Mouse (Mus musculus): ENCODE results near the gene Mst1r. TPM values are rescaled to one million over a fixed set of nuclear protein-coding genes. Genes with fewer than 3 reads are reported as not detected.
A peak's percentile ranks its signal among the peaks of the same experiment; 100 is the strongest.

The Mst1r gene
- 0.33 and 1.1 TPM in 2 replicates for polyA plus RNA-seq (2014; fragmentation: Nextera tagmentation; extraction: Ambion mirVana)

GRCm38 (mm10) chr9:107906252-107906966, at the start of gene Mst1r:
Mst1r (plus strand) TSS chr9:107906873.
- 15% methylated on average over 19 of the region's 19 CpGs for WGBS
- no peak within 1 kb of the TSS for H3K27ac ChIP-seq (ENCODE audit: low read depth, low read length)
- H3K4me2 ChIP-seq (ENCODE audit: low read depth): peak within 1 kb of the TSS; percentile 53
- ATAC-seq (ENCODE audit: insufficient read depth, low FRiP score, low TSS enrichment) (peak; percentile 37; the same call in 1 of the 2 replicates), DNase-seq (ENCODE audit: low spot score) (peak; percentile 66)
- H3K27me3 ChIP-seq (ENCODE audit: control insufficient read depth, insufficient read depth, low read length): 0 out of 2 replicates have a peak, but pooled peaks cover 3% of the 10 kb centered on the region
- no peaks in the 10 kb centered on the region; the same call in 1 of the 2 replicates for H3K36me3 ChIP-seq (ENCODE audit: control insufficient read depth, insufficient read depth, low read length)
- H3K9ac ChIP-seq (ENCODE audit: low read length): peak within 1 kb of the TSS; percentile 47
- H3K4me1 ChIP-seq (ENCODE audit: control insufficient read depth, insufficient read depth, low read length): peaks cover 7% of the 10 kb centered on the region
- H3K9me3 ChIP-seq (ENCODE audit: control insufficient read depth, low read length): no peaks in the 10 kb centered on the region
- H3K4me3 ChIP-seq (ENCODE audit: low read depth, low read length): peak within 1 kb of the TSS; percentile 21; the same call in 1 of the 2 replicates

GRCm38 (mm10) chr9:107858343-107858742, 48.3 kb upstream of the Mst1r start:
- Histone ChIP-seq H3K27ac (ENCODE audit: low read depth, low read length) (no peak overlapping the region), H3K9ac (ENCODE audit: low read length) (no peak overlapping the region), H3K4me2 (ENCODE audit: low read depth) (no peak overlapping the region), H3K27me3 (ENCODE audit: control insufficient read depth, insufficient read depth, low read length) (no peaks in the 10 kb centered on the region), H3K4me3 (ENCODE audit: low read depth, low read length) (no peak overlapping the region), H3K9me3 (ENCODE audit: control insufficient read depth, low read length) (no peaks in the 10 kb centered on the region), H3K36me3 (ENCODE audit: control insufficient read depth, insufficient read depth, low read length) (peaks cover 2% of the 10 kb centered on the region), H3K4me1 (ENCODE audit: control insufficient read depth, insufficient read depth, low read length) (no peaks in the 10 kb centered on the region)
- ATAC-seq (ENCODE audit: insufficient read depth, low FRiP score, low TSS enrichment) (no peak), DNase-seq (ENCODE audit: low spot score) (no peak)
- WGBS: 96% methylated on average over 3 of the region's 3 CpGs

DNA sequence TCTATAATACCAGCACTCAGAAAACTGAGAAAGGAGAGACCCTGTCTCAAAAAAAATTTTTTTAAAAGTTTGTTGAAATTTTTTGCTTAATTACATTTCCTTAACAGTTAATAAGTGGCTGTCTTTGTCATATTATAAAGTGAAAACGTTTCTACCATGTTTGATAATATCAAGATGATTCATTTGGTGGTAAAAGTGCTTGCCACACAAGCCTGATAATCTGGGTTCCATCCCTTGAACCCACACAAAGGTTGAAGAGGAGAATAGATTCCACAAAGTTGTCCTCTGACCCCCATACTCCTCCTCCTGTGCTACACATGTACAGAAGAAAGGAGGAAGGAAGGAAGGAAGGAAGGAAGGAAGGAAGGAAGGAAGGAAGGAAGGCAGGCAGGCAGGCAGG, 42.2 kb upstream of the Mst1r start:
- H3K4me3 ChIP-seq (ENCODE audit: low read depth, low read length): no peak overlapping the region
- no peaks in the 10 kb centered on the region for H3K4me1 ChIP-seq (ENCODE audit: control insufficient read depth, insufficient read depth, low read length)
- no peaks in the 10 kb centered on the region; the same call in 1 of the 2 replicates for H3K36me3 ChIP-seq (ENCODE audit: control insufficient read depth, insufficient read depth, low read length)
- no peak overlapping the region for H3K9ac ChIP-seq (ENCODE audit: low read length)
- no peak overlapping the region for H3K27ac ChIP-seq (ENCODE audit: low read depth, low read length)
- H3K9me3 ChIP-seq (ENCODE audit: control insufficient read depth, low read length): no peaks in the 10 kb centered on the region
- WGBS: 82% methylated on average over 1 of the region's 1 CpGs
- DNase-seq (ENCODE audit: low spot score) (no peak), ATAC-seq (ENCODE audit: insufficient read depth, low FRiP score, low TSS enrichment) (no peak)
- H3K4me2 ChIP-seq (ENCODE audit: low read depth): no peak overlapping the region
- no peaks in the 10 kb centered on the region for H3K27me3 ChIP-seq (ENCODE audit: control insufficient read depth, insufficient read depth, low read length)

DNA sequence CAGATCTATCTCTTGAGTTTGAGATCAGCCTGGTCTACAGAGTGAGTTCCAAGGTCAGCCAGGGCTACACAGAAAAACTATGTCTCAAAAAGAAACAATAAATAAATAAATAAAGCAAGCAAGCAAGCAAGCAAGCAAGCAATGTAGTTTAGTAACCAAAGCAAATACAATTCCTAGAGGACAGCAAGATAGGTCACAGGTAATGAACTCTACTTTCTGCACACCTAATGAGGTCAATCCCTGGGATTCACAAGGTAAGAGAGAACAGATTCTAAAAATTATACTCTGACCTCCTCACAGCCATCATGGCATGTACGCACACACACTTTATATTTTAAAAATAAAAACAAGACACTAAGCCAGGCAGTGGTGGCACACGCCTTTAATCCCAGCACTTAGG, 40.6 kb upstream of the Mst1r start:
- H3K9ac ChIP-seq (ENCODE audit: low read length): no peak overlapping the region
- H3K4me2 ChIP-seq (ENCODE audit: low read depth): no peak overlapping the region
- ATAC-seq (ENCODE audit: insufficient read depth, low FRiP score, low TSS enrichment) (no peak), DNase-seq (ENCODE audit: low spot score) (no peak)
- H3K9me3 ChIP-seq (ENCODE audit: control insufficient read depth, low read length): no peaks in the 10 kb centered on the region
- no peak overlapping the region for H3K4me3 ChIP-seq (ENCODE audit: low read depth, low read length)
- WGBS: 95% methylated on average over 2 of the region's 2 CpGs
- no peaks in the 10 kb centered on the region for H3K4me1 ChIP-seq (ENCODE audit: control insufficient read depth, insufficient read depth, low read length)
- H3K27me3 ChIP-seq (ENCODE audit: control insufficient read depth, insufficient read depth, low read length): no peaks in the 10 kb centered on the region
- no peaks in the 10 kb centered on the region; the same call in 1 of the 2 replicates for H3K36me3 ChIP-seq (ENCODE audit: control insufficient read depth, insufficient read depth, low read length)
- no peak overlapping the region for H3K27ac ChIP-seq (ENCODE audit: low read depth, low read length)

DNA sequence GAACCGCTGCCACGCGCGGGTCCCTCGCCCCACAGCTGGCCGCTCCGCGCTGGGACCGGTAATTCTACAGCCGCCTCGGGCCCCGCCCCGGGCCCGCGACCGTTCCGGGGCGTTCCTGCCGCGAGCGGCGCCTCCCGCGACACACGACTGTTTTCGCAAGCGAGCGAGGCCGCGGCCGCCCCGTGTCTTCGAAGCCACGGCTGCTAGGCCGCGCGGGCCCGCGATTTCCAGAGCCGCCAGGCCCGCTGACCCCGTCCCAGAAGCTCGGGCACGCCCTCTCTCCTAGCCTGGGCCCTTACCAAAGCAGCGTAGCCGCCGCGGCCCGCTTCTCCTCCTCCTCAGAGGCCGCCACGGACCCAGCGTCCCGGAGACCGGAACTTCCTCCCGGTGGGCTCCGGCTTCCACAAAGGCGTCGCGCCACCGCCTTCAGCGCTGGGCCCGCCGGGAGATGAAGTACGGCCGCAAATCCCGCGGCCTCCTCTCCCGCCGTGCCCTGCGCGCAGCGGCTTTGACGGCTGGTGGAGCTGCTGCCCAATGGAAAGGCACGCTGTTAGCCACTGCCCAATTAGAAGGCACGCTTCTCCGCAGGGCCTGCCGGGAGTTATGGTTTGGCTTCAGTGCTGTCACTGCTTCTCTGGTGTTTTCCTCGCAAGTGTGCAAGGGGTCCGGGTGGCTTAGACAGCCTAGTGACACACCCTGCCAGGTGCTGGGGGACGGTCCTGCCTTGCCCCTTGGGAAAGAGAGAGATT, 34.1 kb upstream of the Mst1r start:
- H3K4me1 ChIP-seq (ENCODE audit: control insufficient read depth, insufficient read depth, low read length): peaks cover 6% of the 10 kb centered on the region
- WGBS: under 1% methylated on average over 73 of the region's 80 CpGs
- ATAC-seq (ENCODE audit: insufficient read depth, low FRiP score, low TSS enrichment): peak; percentile 99

DNA sequence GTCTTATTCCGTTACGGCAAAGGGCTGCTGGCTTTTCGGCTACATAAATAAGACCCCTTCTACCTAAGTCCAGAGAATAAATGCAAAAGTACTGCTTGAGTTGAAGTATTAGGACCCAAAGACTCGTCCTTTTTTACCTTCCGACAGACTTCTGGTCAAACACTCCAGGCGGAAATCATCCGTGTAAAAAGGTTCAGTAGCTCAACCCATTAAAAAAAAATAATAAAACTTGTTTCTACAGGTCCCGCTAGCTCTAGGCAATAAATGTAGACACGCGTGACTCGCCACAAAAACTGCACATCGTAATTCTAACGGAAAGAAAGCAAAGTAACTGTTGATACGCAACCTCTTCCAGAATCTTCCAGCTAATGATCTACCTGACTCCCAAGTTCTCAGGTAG, 33.5 kb upstream of the Mst1r start, which contains the start of gene Rbm6:
TSS of gene Rbm6 (minus strand) at position 101 of the 400 bp plus-strand sequence.
- Histone ChIP-seq H3K27me3 (ENCODE audit: control insufficient read depth, insufficient read depth, low read length) (no peaks in the 10 kb centered on the region), H3K4me3 (ENCODE audit: low read depth, low read length) (peak within 1 kb of the TSS; percentile 91), H3K9ac (ENCODE audit: low read length) (peak within 1 kb of the TSS; percentile 93), H3K4me1 (ENCODE audit: control insufficient read depth, insufficient read depth, low read length) (peaks cover 6% of the 10 kb centered on the region), H3K4me2 (ENCODE audit: low read depth) (peak within 1 kb of the TSS; percentile 86), H3K27ac (ENCODE audit: low read depth, low read length) (peak within 1 kb of the TSS; percentile 84), H3K36me3 (ENCODE audit: control insufficient read depth, insufficient read depth, low read length) (no peaks in the 10 kb centered on the region; the same call in 1 of the 2 replicates), H3K9me3 (ENCODE audit: control insufficient read depth, low read length) (no peaks in the 10 kb centered on the region)
- DNase-seq (ENCODE audit: low spot score): no peak
- 9% methylated on average over 14 of the region's 14 CpGs for WGBS
- ATAC-seq (ENCODE audit: insufficient read depth, low FRiP score, low TSS enrichment): no peak

More for the DNA sequence above, 34.1 kb upstream of the Mst1r start:
- Histone ChIP-seq H3K36me3 (ENCODE audit: control insufficient read depth, insufficient read depth, low read length) (no peaks in the 10 kb centered on the region; the same call in 1 of the 2 replicates), H3K9me3 (ENCODE audit: control insufficient read depth, low read length) (no peaks in the 10 kb centered on the region), H3K9ac (ENCODE audit: low read length) (peak overlapping the region; percentile 93), H3K4me2 (ENCODE audit: low read depth) (peak overlapping the region; percentile 86), H3K27ac (ENCODE audit: low read depth, low read length) (peak overlapping the region; percentile 84), H3K27me3 (ENCODE audit: control insufficient read depth, insufficient read depth, low read length) (no peaks in the 10 kb centered on the region), H3K4me3 (ENCODE audit: low read depth, low read length) (peak overlapping the region; percentile 91)
- peak; percentile 98 for DNase-seq (ENCODE audit: low spot score)

DNA sequence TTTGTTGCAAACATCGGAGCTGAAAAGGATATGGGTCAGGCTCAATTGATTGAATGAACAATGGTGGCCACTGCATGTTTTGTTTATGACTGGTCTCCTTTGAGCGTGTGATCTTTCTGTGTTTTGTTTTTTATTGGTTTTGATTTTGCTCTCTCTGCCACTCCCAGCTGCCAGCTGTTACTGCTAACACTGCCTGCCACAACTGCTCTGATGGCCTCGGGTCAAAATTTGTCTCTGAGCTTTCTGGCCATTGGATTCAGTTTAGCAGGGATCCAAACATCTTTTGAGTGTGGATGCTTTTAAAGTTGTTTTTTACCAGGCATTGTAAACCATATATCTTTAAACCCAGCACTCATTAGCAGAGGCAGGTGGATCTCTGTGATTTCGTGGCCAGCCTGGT, 26.3 kb upstream of the Mst1r start:
- DNase-seq (ENCODE audit: low spot score) (no peak), ATAC-seq (ENCODE audit: insufficient read depth, low FRiP score, low TSS enrichment) (no peak)
- Histone ChIP-seq H3K27ac (ENCODE audit: low read depth, low read length) (no peak overlapping the region), H3K27me3 (ENCODE audit: control insufficient read depth, insufficient read depth, low read length) (no peaks in the 10 kb centered on the region), H3K4me3 (ENCODE audit: low read depth, low read length) (no peak overlapping the region), H3K4me2 (ENCODE audit: low read depth) (no peak overlapping the region), H3K9ac (ENCODE audit: low read length) (no peak overlapping the region), H3K4me1 (ENCODE audit: control insufficient read depth, insufficient read depth, low read length) (no peaks in the 10 kb centered on the region), H3K36me3 (ENCODE audit: control insufficient read depth, insufficient read depth, low read length) (no peaks in the 10 kb centered on the region), H3K9me3 (ENCODE audit: control insufficient read depth, low read length) (no peaks in the 10 kb centered on the region)
- WGBS: 79% methylated on average over 4 of the region's 4 CpGs

DNA sequence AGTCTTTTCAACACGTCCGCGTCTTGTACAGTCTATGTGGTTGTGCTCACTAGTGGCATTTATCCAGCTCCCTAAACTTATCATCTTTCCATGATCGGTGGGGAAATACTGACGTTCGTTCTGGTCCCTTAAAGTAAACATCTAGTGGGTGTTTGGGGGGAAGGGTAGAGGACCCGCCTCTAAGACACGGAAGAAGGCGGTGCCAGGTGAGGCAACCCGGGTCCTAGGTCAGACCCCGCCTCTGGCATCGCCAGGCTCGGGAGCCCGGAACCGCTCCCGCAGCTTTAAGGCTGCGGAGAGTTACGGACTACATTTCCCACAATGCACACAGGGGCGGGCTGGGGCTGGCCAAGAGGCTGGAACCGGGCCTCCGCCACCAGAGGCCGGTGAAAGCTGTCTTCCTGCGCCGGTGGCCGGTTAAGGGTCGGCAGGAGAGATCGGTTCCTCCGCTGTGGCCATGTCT, 18.8 kb upstream of the Mst1r start, which contains the start of gene Mon1a:
TSS of gene Mon1a (plus strand) at position 348 of the 463 bp plus-strand sequence.
- WGBS: under 1% methylated on average over 28 of the region's 28 CpGs
- peak within 1 kb of the TSS; percentile 66 for H3K4me3 ChIP-seq (ENCODE audit: low read depth, low read length)
- H3K4me2 ChIP-seq (ENCODE audit: low read depth): peak within 1 kb of the TSS; percentile 64
- ATAC-seq (ENCODE audit: insufficient read depth, low FRiP score, low TSS enrichment) (peak; percentile 89), DNase-seq (ENCODE audit: low spot score) (peak; percentile 86)
- H3K27ac ChIP-seq (ENCODE audit: low read depth, low read length): no peak within 1 kb of the TSS
- H3K27me3 ChIP-seq (ENCODE audit: control insufficient read depth, insufficient read depth, low read length): 0 out of 2 replicates have a peak, but pooled peaks cover 3% of the 10 kb centered on the region
- H3K4me1 ChIP-seq (ENCODE audit: control insufficient read depth, insufficient read depth, low read length): peaks cover 4% of the 10 kb centered on the region; the same call in 1 of the 2 replicates
- no peaks in the 10 kb centered on the region for H3K36me3 ChIP-seq (ENCODE audit: control insufficient read depth, insufficient read depth, low read length)
- peak within 1 kb of the TSS; percentile 52 for H3K9ac ChIP-seq (ENCODE audit: low read length)
- no peaks in the 10 kb centered on the region for H3K9me3 ChIP-seq (ENCODE audit: control insufficient read depth, low read length)

Measured in neural tube, embryonic 11.5 days (tissue).